Mouse (Mus musculus) skeletal muscle tissue, postnatal 0 days (tissue): ENCODE data around the gene 1810009A15Rik. TPM values are rescaled to one million over a fixed set of nuclear protein-coding genes. Genes with fewer than 3 reads are reported as not detected.

Experiments
- microRNA-seq, 2 experiments: library from miRNA; unstranded; fragments of <30 nt; microRNA quantifications; one replicate each; pipeline ENCODE4; 2016
- polyA plus RNA-seq: library from polyadenylated mRNA; unstranded; fragments of >200 nt; fragmentation: Nextera tagmentation; extraction: Ambion mirVana; gene quantifications from 2 replicates; pipeline ENCODE4 v1.2.1, GENCODE M21; 2015

The 1810009A15Rik gene
- polyA plus RNA-seq = 34.6 and 42.1 TPM in 2 replicates

GRCm38 (mm10) chr19:8888511-8889385 is at the start of gene 1810009A15Rik, which contains the start of gene Gm49416:
Gene 1810009A15Rik, plus strand, starts transcription at chr19:8888853.
Gene Gm49416, plus strand, starts transcription at chr19:8888926.

GRCm38 (mm10) chr19:8839103-8839907 is 49.3 kb upstream of the 1810009A15Rik start, which contains the start of gene Gng3:
Gene Gng3, minus strand, starts transcription at chr19:8839194.

GRCm38 (mm10) chr19:8850402-8850901 is 38.2 kb upstream of the 1810009A15Rik start, which contains the start of gene Lrrn4cl:
Gene Lrrn4cl, plus strand, starts transcription at chr19:8850768.

GRCm38 (mm10) chr19:8871267-8872186 is 17.1 kb upstream of the 1810009A15Rik start, which contains the start of gene Ubxn1:
Gene Ubxn1, plus strand, starts transcription at chr19:8871496.

GRCm38 (mm10) chr19:8880311-8881033 is 8.2 kb upstream of the 1810009A15Rik start, which contains the start of gene Uqcc3:
Gene Uqcc3, minus strand, starts transcription at chr19:8880923.

GRCm38 (mm10) chr19:8883616-8884015 is 5.0 kb upstream of the 1810009A15Rik start, which contains the start of the genes Lbhd1 and Gm49403:
Gene Lbhd1, plus strand, starts transcription at chr19:8883732.
Gene Gm49403, plus strand, starts transcription at chr19:8883930.

GRCm38 (mm10) chr19:8892829-8893766 is 4.4 kb downstream of the 1810009A15Rik start, which contains the start of gene Ints5:
Gene Ints5, plus strand, starts transcription at chr19:8893005.

GRCm38 (mm10) chr19:8897865-8898495 is 9.3 kb downstream of the 1810009A15Rik start, which contains the start of gene Ganab:
Gene Ganab, plus strand, starts transcription at chr19:8898071.

GRCm38 (mm10) chr19:8920073-8920736 is 31.6 kb downstream of the 1810009A15Rik start, which contains the start of gene B3gat3:
Gene B3gat3, plus strand, starts transcription at chr19:8920374.

GRCm38 (mm10) chr19:8929224-8930088 is 40.8 kb downstream of the 1810009A15Rik start, which contains the start of the genes Rom1 and Eml3:
Gene Rom1, minus strand, starts transcription at chr19:8929356.
Gene Eml3, plus strand, starts transcription at chr19:8929552.

Small RNA genes lying within 50 kb of the gene (microRNA-seq; reads per million reads assigned to microRNA genes)
- 0 to 0.21 reads per million in 2 experiments for gene Mir5136

Other genes starting within 250 kb of the 1810009A15Rik start
- gene Chrm1, start 225.1 kb upstream of the 1810009A15Rik start, polyA plus RNA-seq = 0.02 and 0.03 TPM in 2 replicates
- 43.4 and 65.1 TPM in 2 replicates for gene Slc3a2, start 165.5 kb upstream of the 1810009A15Rik start, polyA plus RNA-seq
- 39.3 and 41.2 TPM in 2 replicates for gene Wdr74, start 153.0 kb upstream of the 1810009A15Rik start, polyA plus RNA-seq
- 0.66 TPM in 1 of 2 replicates, not detected in the other for gene 1700092M07Rik, start 148.1 kb upstream of the 1810009A15Rik start, polyA plus RNA-seq
- gene Stx5a, start 147.4 kb upstream of the 1810009A15Rik start, polyA plus RNA-seq = 66.0 and 69.0 TPM in 2 replicates
- gene Nxf1, start 131.8 kb upstream of the 1810009A15Rik start, polyA plus RNA-seq = 54.0 and 56.1 TPM in 2 replicates
- gene Tmem223, start 117.9 kb upstream of the 1810009A15Rik start, polyA plus RNA-seq = 154 and 161 TPM in 2 replicates
- 45.0 and 52.0 TPM in 2 replicates for gene Tmem179b, start 114.4 kb upstream of the 1810009A15Rik start, polyA plus RNA-seq
- 13.8 and 14.2 TPM in 2 replicates for gene Taf6l, start 102.4 kb upstream of the 1810009A15Rik start, polyA plus RNA-seq
- 106 and 107 TPM in 2 replicates for gene Polr2g, start 90.3 kb upstream of the 1810009A15Rik start, polyA plus RNA-seq
- gene Zbtb3, start 86.3 kb upstream of the 1810009A15Rik start, polyA plus RNA-seq = 1.4 and 1.6 TPM in 2 replicates
- 18.6 and 18.7 TPM in 2 replicates for gene Ttc9c, start 69.5 kb upstream of the 1810009A15Rik start, polyA plus RNA-seq
- 2.9 and 3.4 TPM in 2 replicates for gene Hnrnpul2, start 68.8 kb upstream of the 1810009A15Rik start, polyA plus RNA-seq
- gene AC129217.1, start 59.1 kb upstream of the 1810009A15Rik start, polyA plus RNA-seq = not detected in 2 replicates
- gene Bscl2, start 51.4 kb upstream of the 1810009A15Rik start, polyA plus RNA-seq = 25.2 and 79.5 TPM in 2 replicates
- 0.43 and 0.46 TPM in 2 replicates for gene Gng3, start 49.7 kb upstream of the 1810009A15Rik start, polyA plus RNA-seq
- 8.7 and 11.7 TPM in 2 replicates for gene Lrrn4cl, start 38.1 kb upstream of the 1810009A15Rik start, polyA plus RNA-seq
- gene Ubxn1, start 17.4 kb upstream of the 1810009A15Rik start, polyA plus RNA-seq = 164 and 180 TPM in 2 replicates
- gene Uqcc3, start 7.9 kb upstream of the 1810009A15Rik start, polyA plus RNA-seq = 91.7 and 93.1 TPM in 2 replicates
- gene Lbhd1, start 5.1 kb upstream of the 1810009A15Rik start, polyA plus RNA-seq = 28.4 and 33.6 TPM in 2 replicates
- not detected in 2 replicates for gene Gm49403, start 4.9 kb upstream of the 1810009A15Rik start, polyA plus RNA-seq
- gene Gm49416, start 73 bp downstream of the 1810009A15Rik start, polyA plus RNA-seq = not detected in 2 replicates
- gene Ints5, start 4.2 kb downstream of the 1810009A15Rik start, polyA plus RNA-seq = 14.6 and 15.7 TPM in 2 replicates
- gene Ganab, start 9.2 kb downstream of the 1810009A15Rik start, polyA plus RNA-seq = 23.3 and 26.7 TPM in 2 replicates
- gene B3gat3, start 31.5 kb downstream of the 1810009A15Rik start, polyA plus RNA-seq = 25.2 and 29.5 TPM in 2 replicates
- 3.1 and 3.5 TPM in 2 replicates for gene Rom1, start 40.5 kb downstream of the 1810009A15Rik start, polyA plus RNA-seq
- gene Eml3, start 40.7 kb downstream of the 1810009A15Rik start, polyA plus RNA-seq = 12.5 and 14.2 TPM in 2 replicates
- 51.8 and 59.1 TPM in 2 replicates for gene Mta2, start 53.0 kb downstream of the 1810009A15Rik start, polyA plus RNA-seq
- 13.4 and 14.3 TPM in 2 replicates for gene Tut1, start 65.0 kb downstream of the 1810009A15Rik start, polyA plus RNA-seq
- 377 and 401 TPM in 2 replicates for gene Eef1g, start 78.2 kb downstream of the 1810009A15Rik start, polyA plus RNA-seq
- gene Ahnak, start 100.4 kb downstream of the 1810009A15Rik start, polyA plus RNA-seq = 65.9 and 67.3 TPM in 2 replicates
- gene Scgb1a1, start 199.1 kb downstream of the 1810009A15Rik start, polyA plus RNA-seq = 1.4 and 2.8 TPM in 2 replicates
- 10.7 and 14.1 TPM in 2 replicates for gene Asrgl1, start 246.8 kb downstream of the 1810009A15Rik start, polyA plus RNA-seq